Mouse (Mus musculus) erythroblast, embryonic 14.5 days (primary cell): ENCODE data around the gene Syne2.

Experiments used
- GATA1 ChIP-seq: IDR thresholded peaks from 2 replicates; pipeline ENCODE4 v1.6.1; 2012; ENCODE audit warnings: low read length, inconsistent platforms, mixed read lengths
- TAL1 ChIP-seq: IDR thresholded peaks from 3 replicates; pipeline ENCODE4 v1.6.1; 2012; ENCODE audit warnings: low read length, inconsistent platforms, mixed read lengths

GRCm38 (mm10) chr12:76073066-76073826 lies 255.3 kb downstream of the Syne2 start:
- TF ChIP-seq GATA1 (no peak), TAL1 (no peak)
